Mouse (Mus musculus): ENCODE results near the gene Nppb. TPM values are rescaled to one million over a fixed set of nuclear protein-coding genes. Genes with fewer than 3 reads are reported as not detected.

Nppb gene
- polyA plus RNA-seq, 1 experiment from 2014 or later, result not detected

Other genes with a start within 250 kb of the Nppb start
- gene Zfp984, start 176.0 kb upstream of the Nppb start, polyA plus RNA-seq (2014; fragmentation: Nextera tagmentation; extraction: Ambion mirVana), result 7.6 and 9.7 TPM in 2 replicates
- gene Zfp933, start 137.4 kb upstream of the Nppb start, polyA plus RNA-seq (2014; fragmentation: Nextera tagmentation; extraction: Ambion mirVana), result 6.5 and 8.0 TPM in 2 replicates
- gene Miip, start 117.0 kb upstream of the Nppb start, polyA plus RNA-seq (2014; fragmentation: Nextera tagmentation; extraction: Ambion mirVana), result 53.6 and 54.1 TPM in 2 replicates
- gene Fv1, start 116.8 kb upstream of the Nppb start, polyA plus RNA-seq (2014; fragmentation: Nextera tagmentation; extraction: Ambion mirVana), result 15.4 and 17.1 TPM in 2 replicates
- gene Mfn2, start 81.1 kb upstream of the Nppb start, polyA plus RNA-seq (2014; fragmentation: Nextera tagmentation; extraction: Ambion mirVana), result 47.5 and 49.0 TPM in 2 replicates
- 21.6 and 26.6 TPM in 2 replicates for gene Plod1, start 49.0 kb upstream of the Nppb start, polyA plus RNA-seq (2014; fragmentation: Nextera tagmentation; extraction: Ambion mirVana)
- gene 2510039O18Rik, start 44.9 kb upstream of the Nppb start, polyA plus RNA-seq (2014; fragmentation: Nextera tagmentation; extraction: Ambion mirVana), result 16.3 and 16.7 TPM in 2 replicates
- gene Nppa, start 14.9 kb downstream of the Nppb start, polyA plus RNA-seq (2014; fragmentation: Nextera tagmentation; extraction: Ambion mirVana), result 0.29 TPM in 1 of 2 replicates, not detected in the other
- 14.6 and 15.5 TPM in 2 replicates for gene Clcn6, start 53.0 kb downstream of the Nppb start, polyA plus RNA-seq (2014; fragmentation: Nextera tagmentation; extraction: Ambion mirVana)
- 25.5 and 27.6 TPM in 2 replicates for gene Mthfr, start 53.3 kb downstream of the Nppb start, polyA plus RNA-seq (2014; fragmentation: Nextera tagmentation; extraction: Ambion mirVana)
- gene Agtrap, start 102.2 kb downstream of the Nppb start, polyA plus RNA-seq (2014; fragmentation: Nextera tagmentation; extraction: Ambion mirVana), result 15.0 and 15.6 TPM in 2 replicates
- gene Mad2l2, start 144.6 kb downstream of the Nppb start, polyA plus RNA-seq (2014; fragmentation: Nextera tagmentation; extraction: Ambion mirVana), result 68.5 and 75.0 TPM in 2 replicates
- 3.8 and 5.0 TPM in 2 replicates for gene Draxin, start 144.9 kb downstream of the Nppb start, polyA plus RNA-seq (2014; fragmentation: Nextera tagmentation; extraction: Ambion mirVana)
- gene Fbxo6, start 166.4 kb downstream of the Nppb start, polyA plus RNA-seq (2014; fragmentation: Nextera tagmentation; extraction: Ambion mirVana), result 10.2 and 13.6 TPM in 2 replicates
- gene Fbxo44, start 174.7 kb downstream of the Nppb start, polyA plus RNA-seq (2014; fragmentation: Nextera tagmentation; extraction: Ambion mirVana), result 44.9 and 45.0 TPM in 2 replicates
- 0.87 and 0.91 TPM in 2 replicates for gene Fbxo2, start 174.8 kb downstream of the Nppb start, polyA plus RNA-seq (2014; fragmentation: Nextera tagmentation; extraction: Ambion mirVana)